Mouse (Mus musculus): ENCODE results near the gene Prune1. TPM values are rescaled to one million over a fixed set of nuclear protein-coding genes. Genes with fewer than 3 reads are reported as not detected.

Gene Prune1
- 20.1 and 20.3 TPM in 2 replicates for polyA plus RNA-seq (2015; fragmentation: Nextera tagmentation; extraction: Ambion mirVana)

GRCm38 (mm10) chr3:95281216-95282126 is at the start of gene Prune1, which contains the start of gene Mindy1:
Gene Prune1, minus strand, starts transcription at chr3:95282076.
Gene Mindy1, plus strand, starts transcription at chr3:95281345.
- DNase-seq (ENCODE audit: low spot score) (peak; percentile 99), ATAC-seq (replicated peaks; ENCODE audit: low FRiP score, low read depth) (peak; percentile 85)
- peak within 1 kb of the TSS; percentile 75 for H3K4me2 ChIP-seq (ENCODE audit: low read length)
- peak within 1 kb of the TSS; percentile 58 for H3K4me3 ChIP-seq (replicated peaks; ENCODE audit: low read depth, low read length)
- peak within 1 kb of the TSS; percentile 97 for H3K27ac ChIP-seq
- H3K27me3 ChIP-seq (ENCODE audit: insufficient read depth, low read length) = no peaks in the 10 kb centered on the region
- under 1% methylated on average over 53 of the region's 53 CpGs for WGBS
- H3K9ac ChIP-seq (ENCODE audit: low read depth, low read length) = peak within 1 kb of the TSS; percentile 77
- TF ChIP-seq CTCF (IDR thresholded peaks at IDR 0.05; ENCODE audit: low read depth) = peak; percentile 61
- H3K36me3 ChIP-seq (ENCODE audit: insufficient read depth, low read length) = no peaks in the 10 kb centered on the region
- no peaks in the 10 kb centered on the region for H3K9me3 ChIP-seq (replicated peaks; ENCODE audit: low read length)
- peaks cover 20% of the 10 kb centered on the region for H3K4me1 ChIP-seq (replicated peaks; ENCODE audit: insufficient read depth, low read length)

DNA sequence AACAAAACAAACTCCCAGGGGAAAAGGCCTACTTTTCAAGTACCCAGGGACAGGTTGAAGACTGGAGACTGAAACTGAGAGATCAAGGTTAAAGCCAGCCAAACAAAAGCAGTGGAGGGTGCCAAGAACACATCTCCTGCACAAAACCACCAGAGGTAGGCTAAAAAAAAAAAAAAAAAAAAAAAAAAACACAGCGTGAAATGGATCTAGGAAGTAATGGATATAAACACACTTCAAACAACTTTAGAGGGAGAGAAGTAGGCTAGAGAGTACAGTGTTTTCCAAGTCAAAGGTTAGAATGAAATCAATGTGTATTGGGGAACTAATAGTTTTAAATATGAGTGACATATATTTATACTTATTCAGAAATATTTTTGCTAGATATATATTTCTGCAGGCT is 49.7 kb upstream of the Prune1 start:
- Histone ChIP-seq H3K27me3 (ENCODE audit: insufficient read depth, low read length) (no peaks in the 10 kb centered on the region), H3K4me1 (replicated peaks; ENCODE audit: insufficient read depth, low read length) (no peaks in the 10 kb centered on the region), H3K4me2 (ENCODE audit: low read length) (no peak overlapping the region), H3K4me3 (replicated peaks; ENCODE audit: low read depth, low read length) (no peak overlapping the region), H3K27ac (no peak overlapping the region), H3K9me3 (replicated peaks; ENCODE audit: low read length) (no peaks in the 10 kb centered on the region), H3K36me3 (ENCODE audit: insufficient read depth, low read length) (peaks cover 55% of the 10 kb centered on the region), H3K9ac (ENCODE audit: low read depth, low read length) (no peak overlapping the region)
- ATAC-seq (replicated peaks; ENCODE audit: low FRiP score, low read depth) (no peak), DNase-seq (ENCODE audit: low spot score) (no peak)
- no peak for TF ChIP-seq CTCF (IDR thresholded peaks at IDR 0.05; ENCODE audit: low read depth)
- 91% methylated on average over 1 of the region's 1 CpGs for WGBS

DNA sequence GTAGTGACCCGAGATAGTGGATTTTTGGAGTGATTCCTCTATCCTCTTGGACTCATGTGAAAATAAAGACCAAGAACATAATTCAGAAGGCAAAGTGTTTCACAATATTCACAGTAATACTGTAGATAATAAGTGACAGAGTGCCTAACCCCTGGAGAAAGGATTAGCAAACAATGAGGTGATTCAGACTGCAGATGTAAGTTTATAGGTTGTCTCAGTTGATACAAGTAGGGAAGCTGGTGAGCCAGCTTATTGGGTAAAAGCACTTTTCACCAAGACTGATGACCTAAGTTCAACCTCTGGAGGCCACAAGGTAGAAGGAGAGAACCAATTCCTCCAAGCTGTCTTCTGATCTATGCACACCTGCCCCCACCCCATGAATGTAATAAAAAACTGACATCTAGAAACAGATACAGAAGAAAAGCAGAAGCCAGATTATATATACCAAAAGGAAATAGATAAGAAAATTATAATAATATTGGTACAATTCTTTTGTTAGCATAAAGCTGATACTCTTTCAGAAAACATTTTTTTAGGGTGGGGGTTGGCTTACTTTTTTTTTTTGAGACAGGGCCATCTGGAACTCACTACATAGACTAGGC is 47.0 kb upstream of the Prune1 start:
- WGBS = 90% methylated on average over 1 of the region's 1 CpGs
- H3K9ac ChIP-seq (ENCODE audit: low read depth, low read length) = no peak overlapping the region
- peaks cover 70% of the 10 kb centered on the region for H3K36me3 ChIP-seq (ENCODE audit: insufficient read depth, low read length)
- H3K4me1 ChIP-seq (replicated peaks; ENCODE audit: insufficient read depth, low read length) = no peaks in the 10 kb centered on the region
- TF ChIP-seq CTCF (IDR thresholded peaks at IDR 0.05; ENCODE audit: low read depth) = no peak
- no peak overlapping the region for H3K4me2 ChIP-seq (ENCODE audit: low read length)
- DNase-seq (ENCODE audit: low spot score) = no peak
- no peaks in the 10 kb centered on the region for H3K9me3 ChIP-seq (replicated peaks; ENCODE audit: low read length)
- H3K4me3 ChIP-seq (replicated peaks; ENCODE audit: low read depth, low read length) = no peak overlapping the region
- H3K27ac ChIP-seq = no peak overlapping the region
- no peaks in the 10 kb centered on the region for H3K27me3 ChIP-seq (ENCODE audit: insufficient read depth, low read length)
- no peak for ATAC-seq (replicated peaks; ENCODE audit: low FRiP score, low read depth)

DNA sequence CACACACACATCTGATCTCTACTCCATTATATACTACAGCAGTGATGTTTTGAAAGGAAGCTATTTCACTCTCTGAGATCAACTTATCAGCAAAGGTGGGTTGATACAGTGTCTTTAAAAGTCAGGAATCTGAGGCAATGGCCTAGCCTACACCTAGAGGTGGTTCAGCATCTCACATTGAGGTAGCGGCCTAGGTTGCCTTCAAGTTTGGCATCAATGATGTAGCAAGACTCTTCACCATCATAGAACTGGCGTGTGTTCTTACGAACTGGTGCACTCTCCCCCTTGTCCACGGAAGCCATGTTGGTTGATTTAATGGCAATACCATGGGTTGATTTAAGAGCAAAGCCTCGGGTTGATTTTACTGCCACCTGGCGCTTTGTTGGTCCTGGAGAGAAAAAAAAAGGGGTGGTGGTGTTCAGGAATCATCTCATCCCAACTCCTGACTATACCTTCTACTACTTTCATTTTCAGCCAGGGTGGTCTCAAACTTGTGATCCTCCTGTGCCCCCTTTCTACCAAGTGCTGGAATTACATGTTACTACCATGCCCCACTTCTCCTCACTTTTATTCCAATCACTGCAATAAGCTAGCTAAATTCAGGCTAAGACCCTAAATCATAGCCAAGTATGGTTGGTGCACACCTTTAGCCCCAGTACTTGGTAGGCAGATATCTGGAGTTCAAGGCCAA is 42.7 kb upstream of the Prune1 start:
- Histone ChIP-seq H3K36me3 (ENCODE audit: insufficient read depth, low read length) (peaks cover 83% of the 10 kb centered on the region), H3K9me3 (replicated peaks; ENCODE audit: low read length) (no peaks in the 10 kb centered on the region), H3K27me3 (ENCODE audit: insufficient read depth, low read length) (no peaks in the 10 kb centered on the region), H3K9ac (ENCODE audit: low read depth, low read length) (no peak overlapping the region), H3K4me2 (ENCODE audit: low read length) (no peak overlapping the region), H3K4me3 (replicated peaks; ENCODE audit: low read depth, low read length) (no peak overlapping the region), H3K4me1 (replicated peaks; ENCODE audit: insufficient read depth, low read length) (no peaks in the 10 kb centered on the region), H3K27ac (no peak overlapping the region)
- DNase-seq (ENCODE audit: low spot score) = peak; percentile 19
- WGBS = 84% methylated on average over 6 of the region's 6 CpGs
- no peak for ATAC-seq (replicated peaks; ENCODE audit: low FRiP score, low read depth)
- peak; percentile 59 for TF ChIP-seq CTCF (IDR thresholded peaks at IDR 0.05; ENCODE audit: low read depth)

GRCm38 (mm10) chr3:95323429-95323828 is 41.6 kb upstream of the Prune1 start:
- Histone ChIP-seq H3K4me1 (replicated peaks; ENCODE audit: insufficient read depth, low read length) (peaks cover 5% of the 10 kb centered on the region; the same call in 1 of the 2 replicates), H3K4me2 (ENCODE audit: low read length) (no peak overlapping the region), H3K9me3 (replicated peaks; ENCODE audit: low read length) (no peaks in the 10 kb centered on the region), H3K9ac (ENCODE audit: low read depth, low read length) (no peak overlapping the region), H3K27me3 (ENCODE audit: insufficient read depth, low read length) (no peaks in the 10 kb centered on the region), H3K27ac (no peak overlapping the region), H3K36me3 (ENCODE audit: insufficient read depth, low read length) (peaks cover 77% of the 10 kb centered on the region), H3K4me3 (replicated peaks; ENCODE audit: low read depth, low read length) (no peak overlapping the region)
- ATAC-seq (replicated peaks; ENCODE audit: low FRiP score, low read depth) (no peak), DNase-seq (ENCODE audit: low spot score) (no peak)
- TF ChIP-seq CTCF (IDR thresholded peaks at IDR 0.05; ENCODE audit: low read depth) = no peak
- WGBS = 86% methylated on average over 3 of the region's 3 CpGs

All from kidney, postnatal 0 days (tissue).